Mouse (Mus musculus): ENCODE results near the gene Syne4. TPM values are rescaled to one million over a fixed set of nuclear protein-coding genes. Genes with fewer than 3 reads are reported as not detected.

Gene Syne4
- polyA plus RNA-seq, 1 experiment from 2014 or later = 18.1 TPM

DNA sequence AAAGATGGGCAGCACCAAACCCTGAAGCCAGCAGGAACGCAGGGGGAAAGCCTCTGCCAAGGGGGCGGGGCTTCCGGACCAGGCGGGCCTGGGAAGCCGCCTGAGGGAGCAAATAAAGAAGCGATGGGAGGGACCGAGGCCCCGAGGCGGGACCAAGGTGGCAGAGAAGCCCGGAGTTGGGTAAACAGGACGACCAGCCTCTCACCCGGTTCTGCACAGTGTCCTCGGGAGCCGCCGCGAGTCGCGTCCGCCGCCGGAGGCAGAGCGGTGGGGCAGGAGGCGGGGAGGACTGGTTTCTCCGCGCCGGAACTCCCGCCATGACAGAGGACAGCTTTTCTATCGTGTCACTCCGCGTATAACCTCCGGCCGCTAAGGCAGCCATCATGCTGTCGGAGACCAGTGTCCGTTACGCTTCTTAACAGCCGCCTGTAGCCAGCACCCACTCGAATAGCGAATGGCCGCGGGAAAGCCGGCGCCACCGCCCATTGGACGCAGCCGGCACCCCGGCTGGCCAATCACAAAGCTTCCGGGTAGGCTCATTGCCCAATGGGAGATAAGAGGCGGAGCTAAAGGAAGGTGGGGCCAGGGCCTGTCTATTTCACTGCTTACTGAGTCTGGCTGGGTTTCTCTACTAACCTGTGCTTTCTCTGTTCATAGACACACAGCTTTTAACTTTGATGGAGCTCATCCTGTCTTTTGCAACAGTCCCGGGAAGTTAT lies 34.5 kb upstream of the Syne4 start, which contains the start of the genes Thap8 and Wdr62:
Thap8 (plus strand) TSS at position 144 of the 719 bp plus-strand sequence.
Wdr62 (minus strand) TSS at position 469 of the 719 bp plus-strand sequence.
- H3K36me3 ChIP-seq (ENCODE audit: control insufficient read depth, insufficient read depth, low read length) = no peaks in the 10 kb centered on the region
- DNase-seq (ENCODE audit: low spot score) = peak; percentile 94
- peak within 1 kb of the TSS; percentile 85 for H3K4me2 ChIP-seq (ENCODE audit: low read depth)
- H3K9ac ChIP-seq (ENCODE audit: low read length) = peak within 1 kb of the TSS; percentile 47
- peak within 1 kb of the TSS; percentile 94 for H3K27ac ChIP-seq (ENCODE audit: low read depth, low read length)
- H3K4me3 ChIP-seq (ENCODE audit: low read depth, low read length) = peak within 1 kb of the TSS; percentile 58
- no peaks in the 10 kb centered on the region for H3K9me3 ChIP-seq (ENCODE audit: control insufficient read depth, low read length)
- no peaks in the 10 kb centered on the region for H3K27me3 ChIP-seq (ENCODE audit: control insufficient read depth, insufficient read depth, low read length)
- peak; percentile 95 for ATAC-seq (ENCODE audit: insufficient read depth, low FRiP score, low TSS enrichment)
- H3K4me1 ChIP-seq (ENCODE audit: control insufficient read depth, insufficient read depth, low read length) = peaks cover 5% of the 10 kb centered on the region
- WGBS = under 1% methylated on average over 49 of the region's 49 CpGs

- peak; percentile 86 for DNase-seq (ENCODE audit: low spot score)
- Histone ChIP-seq H3K36me3 (ENCODE audit: control insufficient read depth, insufficient read depth, low read length) (no peaks in the 10 kb centered on the region), H3K27ac (ENCODE audit: low read depth, low read length) (peak overlapping the region; percentile 94), H3K4me3 (ENCODE audit: low read depth, low read length) (peak overlapping the region; percentile 58), H3K9me3 (ENCODE audit: control insufficient read depth, low read length) (no peaks in the 10 kb centered on the region), H3K27me3 (ENCODE audit: control insufficient read depth, insufficient read depth, low read length) (no peaks in the 10 kb centered on the region), H3K4me2 (ENCODE audit: low read depth) (peak overlapping the region; percentile 85), H3K4me1 (ENCODE audit: control insufficient read depth, insufficient read depth, low read length) (peaks cover 5% of the 10 kb centered on the region), H3K9ac (ENCODE audit: low read length) (peak overlapping the region; percentile 42)
- ATAC-seq (ENCODE audit: insufficient read depth, low FRiP score, low TSS enrichment) = peak; percentile 81
- under 1% methylated on average over 20 of the region's 20 CpGs for WGBS
Measured at GRCm38 (mm10) chr7:30280670-30281138, 33.9 kb upstream of the Syne4 start.

GRCm38 (mm10) chr7:30281522-30281921 lies 33.1 kb upstream of the Syne4 start:
- Histone ChIP-seq H3K9ac (ENCODE audit: low read length) (no peak overlapping the region), H3K27ac (ENCODE audit: low read depth, low read length) (no peak overlapping the region), H3K4me2 (ENCODE audit: low read depth) (no peak overlapping the region), H3K9me3 (ENCODE audit: control insufficient read depth, low read length) (no peaks in the 10 kb centered on the region), H3K4me3 (ENCODE audit: low read depth, low read length) (no peak overlapping the region), H3K27me3 (ENCODE audit: control insufficient read depth, insufficient read depth, low read length) (no peaks in the 10 kb centered on the region), H3K36me3 (ENCODE audit: control insufficient read depth, insufficient read depth, low read length) (no peaks in the 10 kb centered on the region), H3K4me1 (ENCODE audit: control insufficient read depth, insufficient read depth, low read length) (peaks cover 5% of the 10 kb centered on the region)
- 78% methylated on average over 4 of the region's 4 CpGs for WGBS
- DNase-seq (ENCODE audit: low spot score) (no peak), ATAC-seq (ENCODE audit: insufficient read depth, low FRiP score, low TSS enrichment) (no peak)

DNA sequence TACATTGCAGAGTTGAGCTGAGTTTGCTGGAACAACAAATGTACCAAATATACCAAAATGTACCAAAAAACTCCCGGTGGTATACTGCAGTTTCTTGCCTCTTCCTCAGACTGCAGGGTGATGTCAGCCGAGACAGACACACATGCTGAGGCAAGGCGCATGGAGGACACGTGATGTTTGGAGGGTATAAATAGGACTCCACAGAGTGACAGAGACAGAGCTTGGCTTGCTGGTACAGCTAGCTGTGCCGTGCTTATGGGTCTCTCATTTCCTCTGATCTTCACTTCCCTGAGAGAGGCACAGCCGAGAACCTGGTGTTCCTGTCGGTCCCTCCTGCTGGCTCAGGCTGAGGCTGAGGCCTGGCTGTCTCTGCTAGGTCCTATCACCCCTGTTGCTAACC lies 31.9 kb upstream of the Syne4 start:
- Histone ChIP-seq H3K27me3 (ENCODE audit: control insufficient read depth, insufficient read depth, low read length) (no peaks in the 10 kb centered on the region), H3K9me3 (ENCODE audit: control insufficient read depth, low read length) (no peaks in the 10 kb centered on the region), H3K4me2 (ENCODE audit: low read depth) (no peak overlapping the region), H3K36me3 (ENCODE audit: control insufficient read depth, insufficient read depth, low read length) (no peaks in the 10 kb centered on the region), H3K9ac (ENCODE audit: low read length) (no peak overlapping the region), H3K4me1 (ENCODE audit: control insufficient read depth, insufficient read depth, low read length) (peaks cover 5% of the 10 kb centered on the region), H3K4me3 (ENCODE audit: low read depth, low read length) (no peak overlapping the region), H3K27ac (ENCODE audit: low read depth, low read length) (no peak overlapping the region)
- 74% methylated on average over 7 of the region's 7 CpGs for WGBS
- ATAC-seq (ENCODE audit: insufficient read depth, low FRiP score, low TSS enrichment) (no peak), DNase-seq (ENCODE audit: low spot score) (no peak)

DNA sequence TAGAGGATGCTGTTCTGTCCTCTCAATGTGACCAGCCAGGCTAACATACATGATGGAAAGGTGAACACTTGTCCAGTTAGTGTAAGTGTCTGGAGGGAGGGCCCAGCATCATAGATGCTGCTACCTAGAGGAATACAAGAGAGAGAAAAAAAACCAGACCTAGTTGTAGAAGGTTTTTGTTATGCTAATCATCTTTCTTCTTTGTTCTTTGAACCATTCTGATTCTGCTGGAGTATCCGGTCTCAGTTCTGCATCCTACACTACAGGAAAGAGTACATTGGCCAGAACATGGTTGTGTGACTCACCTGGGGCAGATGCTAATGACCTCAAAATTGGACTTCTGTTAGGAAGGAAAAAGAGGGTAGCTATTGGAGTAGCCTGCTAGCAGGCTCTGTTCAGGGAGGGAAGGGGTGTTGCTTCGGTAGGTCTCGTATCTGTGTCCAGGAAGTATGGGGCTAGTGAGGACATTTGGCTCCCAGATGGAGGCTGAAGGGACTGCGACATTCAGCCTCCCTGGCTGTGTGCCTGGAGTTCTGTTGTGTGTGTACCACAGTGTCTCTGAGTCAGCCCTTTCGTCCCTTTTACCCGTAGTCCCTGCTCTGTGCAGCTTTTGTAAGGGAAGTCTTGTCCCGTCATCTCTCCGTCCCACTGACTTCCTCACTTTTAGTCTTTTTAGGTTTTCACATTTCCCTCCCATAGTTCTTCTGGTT lies 27.8 kb upstream of the Syne4 start:
- WGBS = 69% methylated on average over 8 of the region's 8 CpGs
- no peaks in the 10 kb centered on the region for H3K4me1 ChIP-seq (ENCODE audit: control insufficient read depth, insufficient read depth, low read length)
- H3K4me3 ChIP-seq (ENCODE audit: low read depth, low read length) = no peak overlapping the region
- no peak overlapping the region for H3K9ac ChIP-seq (ENCODE audit: low read length)
- DNase-seq (ENCODE audit: low spot score) (no peak), ATAC-seq (ENCODE audit: insufficient read depth, low FRiP score, low TSS enrichment) (no peak)
- H3K4me2 ChIP-seq (ENCODE audit: low read depth) = no peak overlapping the region
- H3K9me3 ChIP-seq (ENCODE audit: control insufficient read depth, low read length) = no peaks in the 10 kb centered on the region
- no peak overlapping the region for H3K27ac ChIP-seq (ENCODE audit: low read depth, low read length)
- H3K36me3 ChIP-seq (ENCODE audit: control insufficient read depth, insufficient read depth, low read length) = no peaks in the 10 kb centered on the region
- no peaks in the 10 kb centered on the region for H3K27me3 ChIP-seq (ENCODE audit: control insufficient read depth, insufficient read depth, low read length)

- DNase-seq (ENCODE audit: low spot score) (no peak), ATAC-seq (ENCODE audit: insufficient read depth, low FRiP score, low TSS enrichment) (no peak)
- no peak overlapping the region for H3K27ac ChIP-seq (ENCODE audit: low read depth, low read length)
- 74% methylated on average over 6 of the region's 6 CpGs for WGBS
- H3K9me3 ChIP-seq (ENCODE audit: control insufficient read depth, low read length) = no peaks in the 10 kb centered on the region
- H3K4me2 ChIP-seq (ENCODE audit: low read depth) = no peak overlapping the region
- H3K27me3 ChIP-seq (ENCODE audit: control insufficient read depth, insufficient read depth, low read length) = no peaks in the 10 kb centered on the region
- no peak overlapping the region for H3K9ac ChIP-seq (ENCODE audit: low read length)
- H3K4me3 ChIP-seq (ENCODE audit: low read depth, low read length) = no peak overlapping the region
- H3K4me1 ChIP-seq (ENCODE audit: control insufficient read depth, insufficient read depth, low read length) = peaks cover 6% of the 10 kb centered on the region; the same call in 1 of the 2 replicates
- H3K36me3 ChIP-seq (ENCODE audit: control insufficient read depth, insufficient read depth, low read length) = no peaks in the 10 kb centered on the region
Measured at GRCm38 (mm10) chr7:30288046-30288445, 26.6 kb upstream of the Syne4 start.

- no peak overlapping the region for H3K4me2 ChIP-seq (ENCODE audit: low read depth)
- no peak overlapping the region for H3K27ac ChIP-seq (ENCODE audit: low read depth, low read length)
- no peaks in the 10 kb centered on the region for H3K27me3 ChIP-seq (ENCODE audit: control insufficient read depth, insufficient read depth, low read length)
- no peak for DNase-seq (ENCODE audit: low spot score)
- ATAC-seq (ENCODE audit: insufficient read depth, low FRiP score, low TSS enrichment) = no peak
- H3K9ac ChIP-seq (ENCODE audit: low read length) = no peak overlapping the region
- H3K36me3 ChIP-seq (ENCODE audit: control insufficient read depth, insufficient read depth, low read length) = no peaks in the 10 kb centered on the region
- peaks cover 6% of the 10 kb centered on the region; the same call in 1 of the 2 replicates for H3K4me1 ChIP-seq (ENCODE audit: control insufficient read depth, insufficient read depth, low read length)
- 68% methylated on average over 7 of the region's 7 CpGs for WGBS
- H3K4me3 ChIP-seq (ENCODE audit: low read depth, low read length) = no peak overlapping the region
- no peaks in the 10 kb centered on the region for H3K9me3 ChIP-seq (ENCODE audit: control insufficient read depth, low read length)
Measured at GRCm38 (mm10) chr7:30289071-30289713, 25.4 kb upstream of the Syne4 start.

DNA sequence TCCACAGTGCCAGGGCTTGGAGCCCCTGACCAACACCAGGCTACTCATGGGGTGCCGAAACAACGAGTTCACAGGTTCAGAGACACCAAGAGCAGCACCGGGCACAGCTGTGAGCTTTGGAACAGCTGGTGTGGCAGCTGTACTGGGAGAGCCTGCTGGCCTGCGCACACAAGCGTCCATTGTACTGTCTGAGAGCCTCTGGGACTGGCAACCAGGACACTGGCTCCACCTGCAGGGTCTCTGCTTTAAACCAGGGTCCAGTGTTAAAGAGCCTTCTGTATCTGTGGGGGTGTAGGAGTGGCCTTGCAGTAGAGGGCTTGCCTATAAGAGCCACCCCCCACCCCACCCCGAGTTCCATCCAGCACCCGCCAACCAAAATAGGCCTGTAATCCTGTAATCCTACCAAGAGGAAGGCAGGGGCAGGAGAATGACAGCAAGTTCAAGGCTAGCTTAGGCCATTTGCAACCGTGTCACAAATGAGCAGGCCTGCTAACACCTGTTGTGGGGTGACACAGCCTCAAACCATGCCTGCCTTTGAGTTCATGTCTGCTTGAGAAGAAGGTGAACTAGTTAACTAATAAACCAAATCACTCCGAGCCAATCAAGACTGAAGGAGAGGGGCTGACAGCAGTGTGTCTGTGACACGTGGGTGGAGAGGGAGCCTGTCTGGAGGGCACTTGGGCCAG lies 24.8 kb upstream of the Syne4 start:
- peak; percentile 51; the same call in 1 of the 2 replicates for ATAC-seq (ENCODE audit: insufficient read depth, low FRiP score, low TSS enrichment)
- 61% methylated on average over 10 of the region's 10 CpGs for WGBS
- H3K4me3 ChIP-seq (ENCODE audit: low read depth, low read length) = no peak overlapping the region

More for the DNA sequence above, 24.8 kb upstream of the Syne4 start:
- Histone ChIP-seq H3K9me3 (ENCODE audit: control insufficient read depth, low read length) (no peaks in the 10 kb centered on the region), H3K27ac (ENCODE audit: low read depth, low read length) (no peak overlapping the region), H3K27me3 (ENCODE audit: control insufficient read depth, insufficient read depth, low read length) (no peaks in the 10 kb centered on the region), H3K4me2 (ENCODE audit: low read depth) (no peak overlapping the region), H3K4me1 (ENCODE audit: control insufficient read depth, insufficient read depth, low read length) (peaks cover 6% of the 10 kb centered on the region; the same call in 1 of the 2 replicates), H3K36me3 (ENCODE audit: control insufficient read depth, insufficient read depth, low read length) (no peaks in the 10 kb centered on the region), H3K9ac (ENCODE audit: low read length) (no peak overlapping the region)
- DNase-seq (ENCODE audit: low spot score) = peak; percentile 53

All from neural tube, embryonic 11.5 days (tissue).